In genomic region chr3:96597435-96597891, GRCm38 (mm10) we compare ENCODE assay signal across 9 mouse cellular contexts. TPM values are rescaled to one million over a fixed set of nuclear protein-coding genes. Genes with fewer than 3 reads are reported as not detected.
DNase-seq lines count a peak whose midpoint lies in the region; ATAC-seq and TF ChIP-seq lines count a peak whose summit lies in the region.
"Had no signal": no experiment of that assay in that cellular context is flagged by ENCODE, and none has a peak within 500 bp of the region (broad histone marks: within the 10 kb centered on the region; RNA-seq: fewer than 3 reads in every experiment).

No protein-coding gene starts in this region.

- DNase-seq in kidney, adult 9 months, result no peak
- peak; percentile 13 for DNase-seq in Muller cell, postnatal 12 days (ENCODE audit: inconsistent ontology term)
- DNase-seq in embryo, embryonic 10.5 days (ENCODE audit: low spot score), result peak; percentile 63
- DNase-seq in heart, postnatal 4 days, result peak; percentile 33
- DNase-seq in c-Kit-positive CD71-positive TER-119-positive erythroid progenitor cells, embryonic 14.5 days (ENCODE audit: low spot score), result no peak

- peaks cover 42% of the 10 kb centered on the region for H3K27me3 ChIP-seq in kidney, embryonic 15.5 days
- H3K27me3 ChIP-seq in liver, embryonic 16.5 days (ENCODE audit: control insufficient read depth, insufficient read depth, low read depth, low read length), result peaks cover 73% of the 10 kb centered on the region
- peaks cover 47% of the 10 kb centered on the region for H3K27me3 ChIP-seq in small intestine, adult 2 months (ENCODE audit: control insufficient read depth, insufficient read depth, low read length)

- WGBS in kidney, embryonic 15.5 days, result under 1% methylated on average over 40 of the region's 40 CpGs
- 0% methylated on average over 40 of the region's 40 CpGs for WGBS in liver, embryonic 16.5 days (ENCODE audit: insufficient replicate concordance)
- 1% methylated on average over 40 of the region's 40 CpGs for WGBS in small intestine, adult 2 months

- H3K27ac ChIP-seq in kidney, embryonic 15.5 days, result peak overlapping the region; percentile 69
- no peak overlapping the region for H3K27ac ChIP-seq in liver, embryonic 16.5 days (ENCODE audit: low read length)
- no peak overlapping the region for H3K27ac ChIP-seq in small intestine, adult 2 months (ENCODE audit: insufficient read depth, low read depth, low read length)

- peak overlapping the region; percentile 54 for H3K4me3 ChIP-seq in kidney, embryonic 15.5 days (replicated peaks)
- H3K4me3 ChIP-seq in liver, embryonic 16.5 days (ENCODE audit: low read depth, low read length), result peak overlapping the region; percentile 38
- H3K4me3 ChIP-seq in small intestine, adult 2 months (ENCODE audit: low read depth, low read length), result peak overlapping the region; percentile 45

- TF ChIP-seq POLR2A in small intestine, adult 2 months (IDR thresholded peaks at IDR 0.05; ENCODE audit: low read depth, low read length), result no peak

- peak overlapping the region; percentile 83 for H3K4me2 ChIP-seq in kidney, embryonic 15.5 days
- H3K4me2 ChIP-seq in liver, embryonic 16.5 days (ENCODE audit: low read depth, low read length), result peak overlapping the region; percentile 50

- no peak; the same call in 1 of the 2 replicates for ATAC-seq in kidney, embryonic 15.5 days (replicated peaks; ENCODE audit: low FRiP score)
- no peak for ATAC-seq in liver, embryonic 16.5 days (ENCODE audit: low read depth)

- no peaks in the 10 kb centered on the region for H3K36me3 ChIP-seq in kidney, embryonic 15.5 days
- no peaks in the 10 kb centered on the region for H3K36me3 ChIP-seq in liver, embryonic 16.5 days (ENCODE audit: control insufficient read depth, insufficient read depth)
- H3K36me3 ChIP-seq in small intestine, adult 2 months (ENCODE audit: control insufficient read depth, insufficient read depth, low read length), result no peaks in the 10 kb centered on the region

- no peak for TF ChIP-seq CTCF in small intestine, adult 2 months (IDR thresholded peaks at IDR 0.05; ENCODE audit: extremely low read depth, insufficient read length, insufficient replicate concordance, low read depth, low read length)

- H3K4me1 ChIP-seq in kidney, embryonic 15.5 days, result peaks cover 64% of the 10 kb centered on the region
- H3K4me1 ChIP-seq in liver, embryonic 16.5 days (ENCODE audit: control insufficient read depth, low read depth, low read length), result peaks cover 26% of the 10 kb centered on the region
- peaks cover 11% of the 10 kb centered on the region; the same call in 1 of the 2 replicates for H3K4me1 ChIP-seq in small intestine, adult 2 months (ENCODE audit: control insufficient read depth, insufficient read depth, insufficient read length, low read length)

- no peaks in the 10 kb centered on the region for H3K9me3 ChIP-seq in kidney, embryonic 15.5 days (replicated peaks)
- no peaks in the 10 kb centered on the region for H3K9me3 ChIP-seq in liver, embryonic 16.5 days (replicated peaks; ENCODE audit: control insufficient read depth, low read length)

- peak overlapping the region; percentile 55 for H3K9ac ChIP-seq in kidney, embryonic 15.5 days
- H3K9ac ChIP-seq in liver, embryonic 16.5 days (ENCODE audit: low read depth, low read length), result peak overlapping the region; percentile 23

RNA-seq across cellular contexts. Expression of gene Ankrd34a, which starts 1.0 kb away (rescaled TPM):
- polyA plus RNA-seq in kidney, embryonic 15.5 days (2015; fragmentation: Nextera tagmentation; extraction: Ambion mirVana), result 1.8 and 2.8 TPM in 2 replicates
- total RNA-seq in heart, postnatal 4 days (2021), result 1 to 10 TPM; 1.8 to 3.1 TPM
- polyA plus RNA-seq in liver, embryonic 16.5 days (2015; fragmentation: Nextera tagmentation; extraction: Ambion mirVana), result 0.09 and 0.15 TPM in 2 replicates
- 0.44 and 0.63 TPM in 2 replicates for polyA plus RNA-seq in small intestine, adult 2 months (2012; rRNA removed)

RNA-seq across cellular contexts. Expression of gene Polr3gl, which starts 3.5 kb away (rescaled TPM):
- 38.1 and 39.8 TPM in 2 replicates for polyA plus RNA-seq in kidney, embryonic 15.5 days (2015; fragmentation: Nextera tagmentation; extraction: Ambion mirVana)
- total RNA-seq in heart, postnatal 4 days (2021), result 10 to 100 TPM; 20.4 to 24.0 TPM
- polyA plus RNA-seq in liver, embryonic 16.5 days (2015; fragmentation: Nextera tagmentation; extraction: Ambion mirVana), result 10.8 and 12.2 TPM in 2 replicates
- polyA plus RNA-seq in small intestine, adult 2 months (2012; rRNA removed), result 3.4 and 7.9 TPM in 2 replicates

RNA-seq across cellular contexts. Expression of gene Lix1l, which starts 3.5 kb away (rescaled TPM):
- 6.5 and 8.0 TPM in 2 replicates for polyA plus RNA-seq in kidney, embryonic 15.5 days (2015; fragmentation: Nextera tagmentation; extraction: Ambion mirVana)
- total RNA-seq in heart, postnatal 4 days (2021), result 10 to 100 TPM; 53.1 to 56.6 TPM
- 0.49 and 0.68 TPM in 2 replicates for polyA plus RNA-seq in liver, embryonic 16.5 days (2015; fragmentation: Nextera tagmentation; extraction: Ambion mirVana)
- 2.9 and 7.6 TPM in 2 replicates for polyA plus RNA-seq in small intestine, adult 2 months (2012; rRNA removed)

RNA-seq across cellular contexts. Expression of gene Gm16253, which starts 20.7 kb away (rescaled TPM):
- polyA plus RNA-seq in kidney, embryonic 15.5 days (2015; fragmentation: Nextera tagmentation; extraction: Ambion mirVana), result 2.1 TPM in 2 replicates
- 1 to 10 TPM; 2.5 to 2.9 TPM for total RNA-seq in heart, postnatal 4 days (2021)
- polyA plus RNA-seq in liver, embryonic 16.5 days (2015; fragmentation: Nextera tagmentation; extraction: Ambion mirVana), result 0.48 and 0.55 TPM in 2 replicates
- not detected in 2 replicates for polyA plus RNA-seq in small intestine, adult 2 months (2012; rRNA removed)
- total RNA-seq: left cerebral cortex, postnatal 25 days had no signal

RNA-seq across cellular contexts. Expression of gene Rbm8a, which starts 32.3 kb away (rescaled TPM):
- polyA plus RNA-seq in kidney, embryonic 15.5 days (2015; fragmentation: Nextera tagmentation; extraction: Ambion mirVana), result 145 and 151 TPM in 2 replicates
- total RNA-seq in heart, postnatal 4 days (2021), result 10 to 100 TPM; 56.4 to 57.0 TPM
- polyA plus RNA-seq in liver, embryonic 16.5 days (2015; fragmentation: Nextera tagmentation; extraction: Ambion mirVana), result 48.1 and 48.4 TPM in 2 replicates
- 1.4 and 5.8 TPM in 2 replicates for polyA plus RNA-seq in small intestine, adult 2 months (2012; rRNA removed)

Comparison
In these comparisons a context has a peak if more than half of its experiments do, and no peak if none do; other contexts are left out.
1. DNase-seq: peak in Muller cell, postnatal 12 days (single experiment), embryo, embryonic 10.5 days (single experiment) and heart, postnatal 4 days (single experiment); none in kidney, adult 9 months (single experiment) and c-Kit-positive CD71-positive TER-119-positive erythroid progenitor cells, embryonic 14.5 days (single experiment).
2. Peak in every context shown above with its lines, with median percentiles within 50 percentile points of each other: H3K4me3 ChIP-seq.